Mouse (Mus musculus) brain, embryonic 14.5 days (tissue): ENCODE measurements around the gene Rbms1.

Source experiments
- CTCF ChIP-seq: fragments of 200-500 bp; IDR thresholded peaks from 2 replicates; pipeline ENCODE4 v1.5.1; 2012; ENCODE audit warnings: inconsistent platforms, mild to moderate bottlenecking, moderate library complexity, borderline replicate concordance; ENCODE audit not compliant: insufficient read depth, insufficient read length; ENCODE audit errors: extremely low read depth
- POLR2A ChIP-seq: fragments of 200-500 bp; IDR thresholded peaks from 2 replicates; pipeline ENCODE4 v1.6.1; 2012; ENCODE audit warnings: mild to moderate bottlenecking, inconsistent platforms, borderline replicate concordance; ENCODE audit not compliant: poor library complexity, insufficient read depth, insufficient read length, severe bottlenecking; ENCODE audit errors: extremely low read depth

DNA sequence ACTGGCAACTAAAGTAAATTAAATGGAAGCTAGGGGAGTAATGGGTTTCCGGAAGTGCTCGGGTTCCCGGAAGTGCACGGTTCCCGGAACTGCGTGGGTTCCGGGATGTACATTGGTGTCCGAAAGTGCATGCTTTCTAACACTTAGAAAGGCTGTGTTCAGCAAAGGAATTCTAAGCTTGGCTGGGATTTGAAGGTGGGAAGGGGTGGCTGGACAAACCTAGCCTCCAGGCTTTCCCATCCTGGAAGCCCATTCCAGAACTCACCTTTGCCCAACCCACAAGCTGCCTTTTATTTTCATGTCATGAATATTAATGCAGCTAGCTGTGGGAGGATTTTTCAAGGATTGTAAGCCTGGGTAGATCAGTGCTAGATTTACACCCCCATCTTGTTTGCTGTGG lies 51.3 kb downstream of the Rbms1 start:
- no peak for TF ChIP-seq CTCF
- TF ChIP-seq POLR2A: no peak
